Mouse (Mus musculus) intestine, embryonic 16.5 days (tissue): ENCODE data around the gene Gm20388. TPM values are rescaled to one million over a fixed set of nuclear protein-coding genes. Genes with fewer than 3 reads are reported as not detected.

Source experiments
- ATAC-seq: fragments of 200-750 bp; cut with Nextera tagmentation; 2 replicates; pipeline ENCODE4 v1.8.0; 2017; ENCODE audit warnings: moderate TSS enrichment, moderate library complexity
- H3K27ac ChIP-seq: fragments of 300-500 bp; sonication (generic); 2 replicates; pipeline ENCODE4 v1.5.1; 2014; ENCODE audit warnings: mild to moderate bottlenecking, low read length
- H3K27me3 ChIP-seq: fragments of 300-500 bp; sonication (generic); replicated peaks from 2 replicates; pipeline ENCODE4 v1.6.1; 2014; ENCODE audit warnings: low read length, control low read depth, mixed read lengths; ENCODE audit not compliant: control insufficient read depth, insufficient read depth
- H3K36me3 ChIP-seq: fragments of 300-500 bp; sonication (generic); 2 replicates; pipeline ENCODE4 v1.6.1; 2014; ENCODE audit warnings: low read length, control low read depth; ENCODE audit not compliant: control insufficient read depth, insufficient read depth
- H3K4me1 ChIP-seq: fragments of 300-500 bp; sonication (generic); 2 replicates; pipeline ENCODE4 v1.6.1; 2014; ENCODE audit warnings: low read length, control low read depth, mixed read lengths; ENCODE audit not compliant: control insufficient read depth, insufficient read depth
- H3K4me2 ChIP-seq: fragments of 300-500 bp; sonication (generic); 2 replicates; pipeline ENCODE4 v1.6.1; 2014; ENCODE audit warnings: low read depth, low read length, control low read depth
- H3K4me3 ChIP-seq: fragments of 300-500 bp; sonication (generic); 2 replicates; pipeline ENCODE4 v1.5.1; 2014; ENCODE audit warnings: mild to moderate bottlenecking, low read length
- H3K9ac ChIP-seq: fragments of 300-500 bp; sonication (generic); 2 replicates; pipeline ENCODE4 v1.6.1; 2014; ENCODE audit warnings: low read depth, low read length
- H3K9me3 ChIP-seq: fragments of 300-500 bp; sonication (generic); 2 replicates; pipeline ENCODE4 v1.6.1; 2016; ENCODE audit warnings: low read length, control low read depth; ENCODE audit not compliant: control insufficient read depth
- WGBS: fragments of 180-500 bp; shearing (Covaris S2); extraction: QIAGEN DNeasy Blood & Tissue Kit; methylation state at CpG from one replicate; pipeline ENCODE4 v1.1.7; 2014; 5-methylcytosine and 5-hydroxymethylcytosine counted together
- polyA plus RNA-seq: library from polyadenylated mRNA; unstranded; fragments of >200 nt; fragmentation: Nextera tagmentation; extraction: Ambion mirVana; gene quantifications from 2 replicates; pipeline ENCODE4 v1.2.1, GENCODE M21; 2015

Gm20388 gene
- polyA plus RNA-seq, 1 experiment from 2014 or later, result 5.8 TPM

GRCm38 (mm10) chr8:123232553-123232952 is 3321.9 kb downstream of the Gm20388 start:
- no peaks in the 10 kb centered on the region for H3K27me3 ChIP-seq
- no peak overlapping the region for H3K9ac ChIP-seq
- H3K27ac ChIP-seq, result no peak overlapping the region
- H3K36me3 ChIP-seq, result 0 out of 2 replicates have a peak, but pooled peaks cover under 1% of the 10 kb centered on the region
- H3K4me1 ChIP-seq, result peaks cover 14% of the 10 kb centered on the region
- no peak for ATAC-seq
- no peak overlapping the region for H3K4me3 ChIP-seq
- 29% methylated on average over 7 of the region's 7 CpGs for WGBS
- no peaks in the 10 kb centered on the region for H3K9me3 ChIP-seq
- no peak overlapping the region for H3K4me2 ChIP-seq

GRCm38 (mm10) chr8:123233300-123233699 is 3322.7 kb downstream of the Gm20388 start:
- WGBS, result 57% methylated on average over 13 of the region's 13 CpGs
- Histone ChIP-seq H3K9me3 (no peaks in the 10 kb centered on the region), H3K4me2 (no peak overlapping the region), H3K4me1 (peaks cover 14% of the 10 kb centered on the region), H3K36me3 (no peaks in the 10 kb centered on the region), H3K27ac (no peak overlapping the region), H3K9ac (no peak overlapping the region), H3K27me3 (no peaks in the 10 kb centered on the region), H3K4me3 (no peak overlapping the region)
- no peak for ATAC-seq

GRCm38 (mm10) chr8:123233760-123234159 is 3323.1 kb downstream of the Gm20388 start:
- ATAC-seq, result no peak
- 74% methylated on average over 11 of the region's 11 CpGs for WGBS

GRCm38 (mm10) chr8:123234918-123235519 is 3324.4 kb downstream of the Gm20388 start:
- H3K9ac ChIP-seq, result peak overlapping the region; percentile 71
- peak overlapping the region; percentile 73 for H3K4me3 ChIP-seq
- H3K36me3 ChIP-seq, result no peaks in the 10 kb centered on the region
- ATAC-seq, result no peak
- 31% methylated on average over 13 of the region's 13 CpGs for WGBS
- no peaks in the 10 kb centered on the region for H3K27me3 ChIP-seq
- no peaks in the 10 kb centered on the region for H3K9me3 ChIP-seq
- peaks cover 14% of the 10 kb centered on the region for H3K4me1 ChIP-seq
- no peak overlapping the region for H3K27ac ChIP-seq
- peak overlapping the region; percentile 97 for H3K4me2 ChIP-seq

More at GRCm38 (mm10) chr8:123233760-123234159, 3323.1 kb downstream of the Gm20388 start:
- no peaks in the 10 kb centered on the region for H3K9me3 ChIP-seq
- H3K27ac ChIP-seq, result no peak overlapping the region
- no peaks in the 10 kb centered on the region for H3K27me3 ChIP-seq
- no peak overlapping the region for H3K9ac ChIP-seq
- H3K4me2 ChIP-seq, result no peak overlapping the region
- H3K36me3 ChIP-seq, result no peaks in the 10 kb centered on the region
- H3K4me1 ChIP-seq, result peaks cover 14% of the 10 kb centered on the region
- no peak overlapping the region for H3K4me3 ChIP-seq

GRCm38 (mm10) chr8:123235520-123236497 is 3325.2 kb downstream of the Gm20388 start, which contains the start of gene Spata2l:
Gene Spata2l, minus strand, starts transcription at chr8:123236233.
- no peak within 1 kb of the TSS; the same call in 1 of the 2 replicates for H3K27ac ChIP-seq
- peak within 1 kb of the TSS; percentile 97 for H3K4me2 ChIP-seq

GRCm38 (mm10) chr8:123239398-123239797 is 3328.8 kb downstream of the Gm20388 start:
- no peaks in the 10 kb centered on the region for H3K9me3 ChIP-seq
- ATAC-seq, result no peak
- H3K4me3 ChIP-seq, result no peak overlapping the region
- no peaks in the 10 kb centered on the region for H3K27me3 ChIP-seq
- no peak overlapping the region for H3K4me2 ChIP-seq
- H3K36me3 ChIP-seq, result no peaks in the 10 kb centered on the region
- peaks cover 14% of the 10 kb centered on the region for H3K4me1 ChIP-seq
- H3K27ac ChIP-seq, result no peak overlapping the region
- H3K9ac ChIP-seq, result no peak overlapping the region
- 85% methylated on average over 10 of the region's 10 CpGs for WGBS

More at GRCm38 (mm10) chr8:123235520-123236497, 3325.2 kb downstream of the Gm20388 start, which contains the start of gene Spata2l:
- Histone ChIP-seq H3K4me3 (peak within 1 kb of the TSS; percentile 73), H3K36me3 (no peaks in the 10 kb centered on the region), H3K27me3 (no peaks in the 10 kb centered on the region), H3K9me3 (no peaks in the 10 kb centered on the region), H3K4me1 (peaks cover 14% of the 10 kb centered on the region), H3K9ac (peak within 1 kb of the TSS; percentile 71)
- peak; percentile 88 for ATAC-seq
- 1% methylated on average over 57 of the region's 57 CpGs for WGBS

GRCm38 (mm10) chr8:123242107-123242923 is 3331.7 kb downstream of the Gm20388 start:
- no peaks in the 10 kb centered on the region for H3K27me3 ChIP-seq
- no peak overlapping the region for H3K9ac ChIP-seq
- H3K36me3 ChIP-seq, result peaks cover 7% of the 10 kb centered on the region
- H3K4me1 ChIP-seq, result no peaks in the 10 kb centered on the region
- H3K9me3 ChIP-seq, result no peaks in the 10 kb centered on the region
- ATAC-seq, result no peak
- H3K27ac ChIP-seq, result no peak overlapping the region
- H3K4me3 ChIP-seq, result no peak overlapping the region
- WGBS, result 78% methylated on average over 7 of the region's 7 CpGs
- H3K4me2 ChIP-seq, result no peak overlapping the region

GRCm38 (mm10) chr8:123243053-123243452 is 3332.4 kb downstream of the Gm20388 start:
- H3K9me3 ChIP-seq, result no peaks in the 10 kb centered on the region
- H3K36me3 ChIP-seq, result peaks cover 7% of the 10 kb centered on the region
- no peak overlapping the region for H3K4me2 ChIP-seq
- H3K4me3 ChIP-seq, result no peak overlapping the region
- H3K27ac ChIP-seq, result no peak overlapping the region
- WGBS, result 67% methylated on average over 11 of the region's 11 CpGs
- no peaks in the 10 kb centered on the region for H3K4me1 ChIP-seq
- H3K27me3 ChIP-seq, result no peaks in the 10 kb centered on the region
- no peak for ATAC-seq
- no peak overlapping the region for H3K9ac ChIP-seq

GRCm38 (mm10) chr8:123244382-123244781 is 3333.7 kb downstream of the Gm20388 start:
- H3K4me3 ChIP-seq, result no peak overlapping the region
- H3K4me1 ChIP-seq, result no peaks in the 10 kb centered on the region
- no peak for ATAC-seq
- WGBS, result 91% methylated on average over 4 of the region's 4 CpGs
- no peaks in the 10 kb centered on the region for H3K27me3 ChIP-seq
- H3K36me3 ChIP-seq, result peaks cover 7% of the 10 kb centered on the region
- no peak overlapping the region for H3K4me2 ChIP-seq
- no peak overlapping the region for H3K27ac ChIP-seq
- no peak overlapping the region for H3K9ac ChIP-seq
- H3K9me3 ChIP-seq, result no peaks in the 10 kb centered on the region
